ENCODE assay signal across 13 mouse cellular contexts in the genomic region with DNA sequence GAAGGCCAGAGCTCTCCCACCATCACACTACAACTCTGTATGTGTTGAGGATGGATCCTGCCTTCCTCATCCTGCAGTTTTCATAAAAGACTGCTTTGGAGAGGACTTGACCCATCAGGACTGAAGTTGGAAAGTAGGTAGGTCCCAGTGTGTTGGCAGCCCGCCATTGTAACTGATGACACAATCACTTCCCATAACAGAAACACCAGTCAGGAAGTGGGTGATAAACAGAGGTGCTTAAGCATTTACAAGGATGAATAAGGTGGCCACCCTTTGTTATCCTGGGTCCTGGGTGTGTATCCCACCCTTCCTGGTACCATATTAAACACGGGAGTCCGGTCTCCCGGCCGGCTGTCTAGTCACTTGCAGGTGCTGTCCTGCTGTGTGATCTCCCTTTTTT.
A peak's percentile ranks its signal among the peaks of the same experiment; 100 is the strongest.
DNase-seq lines count a peak whose midpoint lies in the region; ATAC-seq and TF ChIP-seq lines count a peak whose summit lies in the region.
"Had no signal": no experiment of that assay in that cellular context is flagged by ENCODE, and none has a peak within 500 bp of the region (broad histone marks: within the 10 kb centered on the region; RNA-seq: fewer than 3 reads in every experiment).

No protein-coding gene starts in this region.

- H3K36me3 ChIP-seq in liver, adult 2 months (ENCODE audit: control insufficient read depth, insufficient read depth, low read length), result no peaks in the 10 kb centered on the region
- H3K36me3 ChIP-seq in liver, embryonic 12.5 days, result no peaks in the 10 kb centered on the region
- no peaks in the 10 kb centered on the region for H3K36me3 ChIP-seq in stomach, postnatal 0 days (ENCODE audit: control insufficient read depth, insufficient read depth, low read length)
- no peaks in the 10 kb centered on the region for H3K36me3 ChIP-seq in thymus, adult 2 months (ENCODE audit: control insufficient read depth, insufficient read depth, low read length)
- no peaks in the 10 kb centered on the region for H3K36me3 ChIP-seq in midbrain, embryonic 15.5 days (replicated peaks)
- H3K36me3 ChIP-seq: embryonic facial prominence, embryonic 13.5 days; hindbrain, embryonic 13.5 days had no signal

- H3K79me2 ChIP-seq in liver, adult 2 months (ENCODE audit: control insufficient read depth, insufficient read depth, low read length), result no peaks in the 10 kb centered on the region

- no peak overlapping the region for H3K4me3 ChIP-seq in liver, adult 2 months (ENCODE audit: insufficient read depth, low read depth, low read length)
- H3K4me3 ChIP-seq in liver, embryonic 12.5 days, result no peak overlapping the region
- no peak overlapping the region for H3K4me3 ChIP-seq in lung, adult 2 months (replicated peaks; ENCODE audit: extremely low read depth, low read depth, low read length)
- H3K4me3 ChIP-seq in stomach, postnatal 0 days (ENCODE audit: low read depth, low read length), result no peak overlapping the region
- H3K4me3 ChIP-seq in thymus, adult 2 months (ENCODE audit: control insufficient read depth, insufficient read depth, low read length), result no peak overlapping the region
- H3K4me3 ChIP-seq in midbrain, embryonic 15.5 days, result no peak overlapping the region
- H3K4me3 ChIP-seq: embryonic facial prominence, embryonic 13.5 days; hindbrain, embryonic 13.5 days had no signal

- TF ChIP-seq CTCF in liver, adult 2 months (IDR thresholded peaks at IDR 0.05; ENCODE audit: low read depth, low read length), result no peak
- no peak for TF ChIP-seq CTCF in lung, adult 2 months (IDR thresholded peaks at IDR 0.05; ENCODE audit: insufficient read depth, low read length)
- TF ChIP-seq CTCF in stomach, postnatal 0 days (IDR thresholded peaks at IDR 0.05; ENCODE audit: low read depth), result no peak
- no peak for TF ChIP-seq CTCF in thymus, adult 2 months (IDR thresholded peaks at IDR 0.05; ENCODE audit: borderline replicate concordance, control insufficient read depth, extremely low read depth, insufficient read depth, low read length, poor library complexity)

- no peak for TF ChIP-seq EP300 in stomach, postnatal 0 days (optimal IDR thresholded peaks at IDR 0.05)

- no peak overlapping the region for H3K27ac ChIP-seq in liver, adult 2 months (replicated peaks; ENCODE audit: insufficient read depth, low read depth, low read length)
- no peak overlapping the region for H3K27ac ChIP-seq in liver, embryonic 12.5 days
- H3K27ac ChIP-seq in stomach, postnatal 0 days (replicated peaks), result no peak overlapping the region
- no peak overlapping the region for H3K27ac ChIP-seq in thymus, adult 2 months (ENCODE audit: control insufficient read depth, insufficient read depth, low read length)
- no peak overlapping the region for H3K27ac ChIP-seq in midbrain, embryonic 15.5 days
- H3K27ac ChIP-seq: embryonic facial prominence, embryonic 13.5 days; kidney, postnatal 0 days had no signal

- H3K4me1 ChIP-seq in liver, adult 2 months (ENCODE audit: control insufficient read depth, insufficient read depth, low read length), result no peaks in the 10 kb centered on the region
- H3K4me1 ChIP-seq in liver, embryonic 12.5 days, result no peaks in the 10 kb centered on the region
- H3K4me1 ChIP-seq in lung, adult 2 months (ENCODE audit: control insufficient read depth, insufficient read depth, low read length), result peaks cover 10% of the 10 kb centered on the region
- no peaks in the 10 kb centered on the region for H3K4me1 ChIP-seq in stomach, postnatal 0 days (replicated peaks; ENCODE audit: control insufficient read depth, insufficient read depth)
- H3K4me1 ChIP-seq in thymus, adult 2 months (replicated peaks; ENCODE audit: control insufficient read depth, insufficient read depth, low read length), result 0 out of 2 replicates have a peak, but pooled peaks cover 2% of the 10 kb centered on the region
- H3K4me1 ChIP-seq in midbrain, embryonic 15.5 days, result no peaks in the 10 kb centered on the region
- H3K4me1 ChIP-seq: embryonic facial prominence, embryonic 13.5 days had no signal

- no peak overlapping the region for H3K4me2 ChIP-seq in liver, embryonic 12.5 days
- H3K4me2 ChIP-seq in stomach, postnatal 0 days (replicated peaks; ENCODE audit: low read depth), result no peak overlapping the region
- no peak overlapping the region for H3K4me2 ChIP-seq in midbrain, embryonic 15.5 days
- H3K4me2 ChIP-seq: embryonic facial prominence, embryonic 13.5 days; hindbrain, embryonic 13.5 days had no signal

- DNase-seq in liver, adult 2 months (ENCODE audit: extremely low read depth, low read depth, low spot score), result peak; percentile 82
- peak; percentile 17 for DNase-seq in adrenal gland, adult 8-10 months
- DNase-seq in lung, adult 2 months, result peak; percentile 56
- peak; percentile 32 for DNase-seq in stomach, postnatal 0 days (ENCODE audit: low spot score)
- DNase-seq in thymus, adult 2 months, result no peak
- DNase-seq: cerebellum, adult 8-10 months; thymus, postnatal 36 days had no signal

- WGBS in liver, adult 2 months, result 63% methylated on average over 5 of the region's 5 CpGs
- 82% methylated on average over 5 of the region's 5 CpGs for WGBS in liver, embryonic 12.5 days (ENCODE audit: insufficient replicate concordance)
- WGBS in lung, adult 2 months, result 52% methylated on average over 5 of the region's 5 CpGs
- 85% methylated on average over 5 of the region's 5 CpGs for WGBS in stomach, postnatal 0 days
- WGBS in thymus, adult 2 months, result 90% methylated on average over 5 of the region's 5 CpGs
- 88% methylated on average over 5 of the region's 5 CpGs for WGBS in midbrain, embryonic 15.5 days

- no peaks in the 10 kb centered on the region for H3K9me3 ChIP-seq in liver, embryonic 12.5 days (replicated peaks)
- no peaks in the 10 kb centered on the region for H3K9me3 ChIP-seq in stomach, postnatal 0 days (ENCODE audit: control insufficient read depth, low read length)
- H3K9me3 ChIP-seq in midbrain, embryonic 15.5 days, result no peaks in the 10 kb centered on the region
- H3K9me3 ChIP-seq: embryonic facial prominence, embryonic 13.5 days; hindbrain, embryonic 13.5 days had no signal

- no peak for ATAC-seq in liver, embryonic 12.5 days
- no peak for ATAC-seq in stomach, postnatal 0 days (ENCODE audit: low FRiP score, low TSS enrichment)
- no peak for ATAC-seq in midbrain, embryonic 15.5 days (replicated peaks)
- ATAC-seq: forebrain, embryonic 16.5 days had no signal

- no peak overlapping the region for H3K9ac ChIP-seq in liver, adult 2 months (ENCODE audit: low read depth, low read length)
- no peak overlapping the region for H3K9ac ChIP-seq in liver, embryonic 12.5 days
- H3K9ac ChIP-seq in stomach, postnatal 0 days (ENCODE audit: low read length), result no peak overlapping the region
- no peak overlapping the region for H3K9ac ChIP-seq in midbrain, embryonic 15.5 days
- H3K9ac ChIP-seq: embryonic facial prominence, embryonic 13.5 days; hindbrain, embryonic 13.5 days had no signal

- no peaks in the 10 kb centered on the region for H3K27me3 ChIP-seq in liver, adult 2 months (ENCODE audit: control insufficient read depth, insufficient read depth, low read length)
- H3K27me3 ChIP-seq in liver, embryonic 12.5 days (replicated peaks), result 0 out of 2 replicates have a peak, but pooled peaks cover 5% of the 10 kb centered on the region
- no peaks in the 10 kb centered on the region for H3K27me3 ChIP-seq in stomach, postnatal 0 days (ENCODE audit: control insufficient read depth, insufficient read depth, low read length)
- no peaks in the 10 kb centered on the region for H3K27me3 ChIP-seq in thymus, adult 2 months (ENCODE audit: control insufficient read depth, insufficient read depth, low read length)
- no peaks in the 10 kb centered on the region for H3K27me3 ChIP-seq in midbrain, embryonic 15.5 days (replicated peaks)
- H3K27me3 ChIP-seq: embryonic facial prominence, embryonic 13.5 days; hindbrain, embryonic 13.5 days had no signal

- TF ChIP-seq POLR2A in liver, adult 2 months (IDR thresholded peaks at IDR 0.05; ENCODE audit: extremely low read depth, insufficient read depth, low read length), result no peak
- no peak for TF ChIP-seq POLR2A in lung, adult 2 months (IDR thresholded peaks at IDR 0.05; ENCODE audit: borderline replicate concordance, extremely low read depth, low read depth, low read length)
- TF ChIP-seq POLR2A in thymus, adult 2 months (IDR thresholded peaks at IDR 0.05; ENCODE audit: control insufficient read depth, extremely low read depth, insufficient read depth, low read length, poor library complexity), result no peak
